Mouse (Mus musculus) E14TG2a.4 (cell line): ENCODE data around the gene Apobec1.

ENCODE experiments used
- H3K27me3 ChIP-seq: 2 replicates; pipeline ENCODE4 v1.6.1; 2014; ENCODE audit warnings: low read length, control low read depth; ENCODE audit not compliant: insufficient read depth
- H3K36me3 ChIP-seq: 2 replicates; pipeline ENCODE4 v1.6.1; 2014; ENCODE audit warnings: low read length, control low read depth; ENCODE audit not compliant: insufficient read depth
- H3K4me1 ChIP-seq: replicated peaks from 2 replicates; pipeline ENCODE4 v1.6.1; 2014; ENCODE audit warnings: low read depth, low read length, control low read depth
- H3K4me3 ChIP-seq: replicated peaks from 2 replicates; pipeline ENCODE4 v1.5.1; 2014; ENCODE audit warnings: mild to moderate bottlenecking, low read length
- H3K9me3 ChIP-seq: 2 replicates; pipeline ENCODE4 v1.6.1; 2014; ENCODE audit warnings: low read length, control low read depth
- CTCF ChIP-seq: conservative IDR thresholded peaks from 2 replicates; pipeline ENCODE4 v1.5.1; 2014; ENCODE audit warnings: low read length
- NANOG ChIP-seq: IDR thresholded peaks from 2 replicates; pipeline ENCODE4 v1.6.1; 2014; ENCODE audit warnings: borderline replicate concordance, low read length, mixed read lengths
- POU5F1 ChIP-seq: IDR thresholded peaks from 2 replicates; pipeline ENCODE4 v1.6.1; 2014; ENCODE audit warnings: low read length, borderline replicate concordance

Gene Apobec1

DNA sequence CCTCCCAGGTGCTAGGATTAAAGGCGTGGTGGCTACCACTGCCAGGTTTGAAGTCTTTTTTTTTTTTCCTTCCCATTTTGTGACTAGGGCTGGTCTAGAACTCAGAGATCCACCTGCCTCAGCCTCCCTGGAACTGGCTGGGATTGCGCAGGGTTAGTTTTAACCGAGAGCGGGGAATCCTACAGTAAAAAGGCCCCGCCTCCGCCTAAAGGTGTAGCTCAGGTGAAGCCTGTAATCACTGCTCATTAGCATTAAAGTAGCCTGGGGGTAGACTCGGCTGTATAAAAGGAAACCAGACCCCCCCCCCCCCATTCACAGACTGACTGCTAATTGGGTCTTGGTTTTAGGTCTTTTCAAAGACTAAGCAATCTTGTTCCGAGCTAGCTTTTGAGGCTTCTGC is 23.9 kb upstream of the Apobec1 start, which contains the start of gene Dppa3:
TSS of gene Dppa3 (plus strand) at position 301 of the 400 bp plus-strand sequence.
- TF ChIP-seq NANOG: no peak
- no peak for TF ChIP-seq POU5F1
- TF ChIP-seq CTCF: no peak
- Histone ChIP-seq H3K27me3 (peaks cover 14% of the 10 kb centered on the region), H3K9me3 (peaks cover 31% of the 10 kb centered on the region), H3K4me1 (peaks cover 56% of the 10 kb centered on the region), H3K4me3 (peak within 1 kb of the TSS; percentile 60), H3K36me3 (no peaks in the 10 kb centered on the region)

DNA sequence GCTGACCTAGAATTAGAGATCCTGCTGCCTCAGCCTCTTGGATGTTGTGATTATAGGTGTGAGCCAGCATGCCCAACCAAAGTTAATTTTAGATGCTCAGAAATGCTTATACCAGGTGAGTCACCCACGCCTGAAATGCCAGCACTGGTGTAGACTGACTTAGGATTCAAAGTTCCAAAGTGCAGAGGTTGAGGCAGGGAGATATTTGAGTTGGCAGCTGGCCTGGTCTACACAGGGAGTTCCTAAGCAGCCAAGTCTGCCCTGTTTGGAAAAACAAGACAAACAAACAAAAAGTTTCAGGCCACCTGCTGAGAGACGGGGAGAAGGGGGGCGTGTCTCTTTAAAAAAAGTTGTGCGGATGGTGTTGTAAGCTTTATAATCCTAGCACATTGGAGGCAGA is 22.9 kb upstream of the Apobec1 start:
- Histone ChIP-seq H3K9me3 (peaks cover 31% of the 10 kb centered on the region), H3K36me3 (no peaks in the 10 kb centered on the region), H3K4me3 (no peak overlapping the region), H3K27me3 (peaks cover 14% of the 10 kb centered on the region), H3K4me1 (peaks cover 65% of the 10 kb centered on the region)
- TF ChIP-seq NANOG: no peak
- no peak for TF ChIP-seq POU5F1
- TF ChIP-seq CTCF: no peak

DNA sequence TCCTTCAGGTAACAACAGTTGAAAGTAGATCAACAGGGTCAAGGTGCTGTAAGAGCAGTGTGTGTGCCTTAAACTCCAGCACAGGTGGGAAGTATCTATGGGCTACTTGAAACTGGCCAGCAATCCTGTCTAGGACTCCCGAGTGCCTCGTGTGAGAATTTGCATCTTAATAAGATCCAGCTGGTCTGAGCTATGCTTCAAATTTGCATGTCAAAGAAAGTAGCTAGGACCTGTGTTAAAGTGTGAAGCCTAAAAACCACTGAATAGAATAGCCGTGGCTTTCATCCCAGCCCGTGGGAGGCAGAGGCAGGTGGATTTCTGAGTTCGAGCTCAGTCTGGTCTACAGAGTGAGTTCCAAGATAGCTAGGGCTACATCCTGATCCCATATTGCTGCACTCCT is 22.2 kb upstream of the Apobec1 start:
- Histone ChIP-seq H3K27me3 (peaks cover 14% of the 10 kb centered on the region), H3K4me3 (no peak overlapping the region), H3K36me3 (no peaks in the 10 kb centered on the region), H3K4me1 (peaks cover 66% of the 10 kb centered on the region), H3K9me3 (peaks cover 31% of the 10 kb centered on the region)
- TF ChIP-seq CTCF (no peak), POU5F1 (peak; percentile 90), NANOG (peak; percentile 69)

DNA sequence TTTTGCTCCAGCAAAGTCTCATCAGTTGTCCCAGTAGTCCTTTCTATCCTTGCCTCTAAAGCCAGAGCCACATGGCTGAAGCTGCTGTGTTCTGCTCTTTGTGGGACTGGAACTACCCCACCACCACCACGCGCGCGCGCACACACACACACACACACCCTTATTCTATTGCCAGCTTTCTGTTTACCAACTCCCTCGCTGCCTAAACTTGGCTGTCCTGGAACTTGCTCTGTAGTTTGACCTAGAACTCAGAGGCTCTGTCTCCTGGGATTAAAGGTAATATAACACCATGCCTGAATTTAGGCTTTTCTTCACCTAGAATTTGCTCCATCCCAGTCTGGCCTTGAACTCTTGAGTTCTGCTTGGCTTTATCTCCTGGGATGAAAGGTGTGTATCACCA is 18.8 kb upstream of the Apobec1 start:
- peaks cover 9% of the 10 kb centered on the region; the same call in 1 of the 2 replicates for H3K27me3 ChIP-seq
- H3K4me3 ChIP-seq: no peak overlapping the region
- H3K9me3 ChIP-seq: peaks cover 17% of the 10 kb centered on the region
- peaks cover 58% of the 10 kb centered on the region for H3K4me1 ChIP-seq
- TF ChIP-seq NANOG (no peak), POU5F1 (no peak), CTCF (no peak)
- no peaks in the 10 kb centered on the region for H3K36me3 ChIP-seq

DNA sequence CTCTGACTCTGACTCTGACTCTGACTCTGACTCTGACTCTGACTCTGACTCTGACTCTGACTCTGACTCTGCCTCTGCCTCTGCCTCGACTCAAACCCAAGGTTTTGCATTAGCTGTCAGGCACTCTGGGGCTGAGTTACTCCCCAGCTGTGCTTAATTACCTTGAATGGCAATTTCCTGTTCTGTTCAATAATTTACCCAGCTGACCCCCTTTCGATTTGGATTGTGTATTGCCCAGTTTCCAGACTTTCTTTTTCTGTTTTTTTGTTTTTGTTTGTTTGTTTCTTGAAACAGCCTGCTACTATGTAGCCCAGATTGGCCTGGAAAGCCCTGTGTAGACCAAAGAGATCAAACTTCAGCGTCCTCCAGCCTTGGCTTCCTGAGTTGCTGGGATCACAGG is 13.8 kb upstream of the Apobec1 start:
- H3K36me3 ChIP-seq: no peaks in the 10 kb centered on the region
- no peak overlapping the region for H3K4me3 ChIP-seq
- no peaks in the 10 kb centered on the region; the same call in 1 of the 2 replicates for H3K27me3 ChIP-seq
- H3K9me3 ChIP-seq: peaks cover 4% of the 10 kb centered on the region; the same call in 1 of the 2 replicates
- H3K4me1 ChIP-seq: peaks cover 33% of the 10 kb centered on the region
- TF ChIP-seq POU5F1 (no peak), CTCF (no peak), NANOG (no peak)

DNA sequence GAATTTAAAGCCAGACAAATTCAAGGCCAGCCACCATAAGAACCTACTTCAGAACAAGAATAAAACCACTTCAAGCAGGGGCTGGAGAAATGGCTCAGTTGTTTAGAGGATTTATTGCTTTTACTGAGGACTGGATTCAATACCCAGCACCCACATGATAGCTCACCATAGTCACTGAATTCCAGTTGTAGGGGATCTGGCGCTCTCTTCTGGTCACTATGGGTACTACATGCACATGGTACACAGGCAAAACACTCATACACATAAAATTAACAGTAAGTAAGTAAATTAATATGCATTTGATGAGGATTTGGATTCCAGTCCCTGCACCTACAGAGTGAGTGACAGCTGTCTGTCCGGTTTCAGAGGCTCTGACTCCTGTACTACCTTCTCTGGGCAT is 11.8 kb upstream of the Apobec1 start:
- Histone ChIP-seq H3K4me3 (no peak overlapping the region), H3K4me1 (peaks cover 35% of the 10 kb centered on the region), H3K27me3 (no peaks in the 10 kb centered on the region; the same call in 1 of the 2 replicates), H3K9me3 (peaks cover 4% of the 10 kb centered on the region; the same call in 1 of the 2 replicates), H3K36me3 (no peaks in the 10 kb centered on the region)
- TF ChIP-seq NANOG (no peak), CTCF (peak; percentile 98), POU5F1 (no peak)

DNA sequence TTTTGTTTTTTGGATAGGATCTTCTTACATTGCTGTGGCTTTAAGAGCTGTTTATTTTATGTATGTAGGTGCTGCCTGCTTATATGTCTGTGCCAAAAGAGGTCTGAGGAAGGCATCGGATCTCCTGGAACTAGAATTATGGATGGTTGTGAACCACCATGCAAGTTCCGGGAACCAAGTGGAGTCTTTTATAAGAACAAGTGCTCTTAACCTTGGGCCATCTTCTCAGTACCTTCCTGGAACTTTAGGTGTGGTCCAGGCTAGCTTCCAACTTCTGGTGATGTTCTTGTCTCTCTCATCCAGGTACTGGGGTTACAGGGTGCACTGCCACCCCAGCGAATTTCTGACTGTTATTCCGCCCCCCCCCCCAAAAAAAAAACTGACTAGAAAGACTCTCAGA is 10.2 kb upstream of the Apobec1 start:
- Histone ChIP-seq H3K36me3 (no peaks in the 10 kb centered on the region), H3K9me3 (peaks cover 4% of the 10 kb centered on the region; the same call in 1 of the 2 replicates), H3K4me3 (no peak overlapping the region), H3K4me1 (peaks cover 29% of the 10 kb centered on the region), H3K27me3 (no peaks in the 10 kb centered on the region)
- TF ChIP-seq CTCF: no peak
- no peak for TF ChIP-seq NANOG
- TF ChIP-seq POU5F1: no peak

DNA sequence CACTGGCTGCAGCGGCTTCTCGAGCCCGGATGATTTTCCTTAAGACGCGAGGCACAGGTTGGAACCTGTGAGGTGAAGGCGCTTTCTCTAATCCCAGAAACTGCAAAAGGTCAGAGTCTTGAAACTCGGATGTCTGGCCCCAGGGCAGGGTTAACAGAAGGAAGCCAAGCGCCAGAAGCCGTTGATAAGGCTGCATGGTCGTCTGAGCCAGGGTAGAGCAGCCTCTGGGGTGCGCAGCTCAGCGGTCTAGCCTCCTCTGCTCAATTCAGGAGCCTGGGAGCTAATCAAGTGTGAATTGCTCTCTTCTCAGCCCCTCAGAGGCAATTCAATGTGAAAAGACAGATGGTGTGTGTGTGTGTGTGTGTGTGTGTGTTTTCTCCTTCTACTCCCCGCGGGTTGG is 7.5 kb upstream of the Apobec1 start, which contains the start of gene Gdf3:
TSS of gene Gdf3 (minus strand) at position 317 of the 400 bp plus-strand sequence.
- Histone ChIP-seq H3K4me3 (peak within 1 kb of the TSS; percentile 93), H3K9me3 (no peaks in the 10 kb centered on the region), H3K36me3 (peaks cover 21% of the 10 kb centered on the region), H3K27me3 (no peaks in the 10 kb centered on the region), H3K4me1 (peaks cover 44% of the 10 kb centered on the region)
- no peak for TF ChIP-seq CTCF
- no peak for TF ChIP-seq NANOG
- TF ChIP-seq POU5F1: no peak

DNA sequence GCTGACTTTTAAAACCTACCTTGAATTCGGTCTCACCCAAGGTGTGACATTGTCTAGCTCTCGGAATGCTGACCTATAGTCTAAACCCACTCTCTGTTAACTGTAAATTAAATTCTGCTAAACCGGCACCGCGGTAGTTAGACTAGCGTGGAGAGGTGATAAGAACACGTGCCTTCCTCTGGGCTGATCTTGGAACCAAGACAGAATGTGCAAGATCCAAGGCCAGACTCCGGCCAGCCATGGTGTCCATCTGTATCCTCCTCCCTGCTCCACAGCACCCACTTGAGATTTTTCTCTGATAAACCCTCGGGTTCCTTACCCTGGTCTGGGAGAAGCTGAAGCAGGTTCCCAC is 7.1 kb upstream of the Apobec1 start:
- TF ChIP-seq CTCF (no peak), NANOG (no peak), POU5F1 (no peak)
- no peaks in the 10 kb centered on the region for H3K9me3 ChIP-seq
- H3K36me3 ChIP-seq: peaks cover 24% of the 10 kb centered on the region
- peaks cover 47% of the 10 kb centered on the region for H3K4me1 ChIP-seq
- H3K4me3 ChIP-seq: peak overlapping the region; percentile 93
- no peaks in the 10 kb centered on the region for H3K27me3 ChIP-seq
